Mouse (Mus musculus): ENCODE results near the gene Tmem164. TPM values are rescaled to one million over a fixed set of nuclear protein-coding genes. Genes with fewer than 3 reads are reported as not detected.

Gene Tmem164
- polyA plus RNA-seq, 1 experiment from 2014 or later = 70.5 TPM

GRCm38 (mm10) chrX:142804596-142804995 lies 123.4 kb downstream of the Tmem164 start:
- H3K9ac ChIP-seq (replicated peaks) = no peak overlapping the region
- peaks cover 13% of the 10 kb centered on the region for H3K27me3 ChIP-seq
- 93% methylated on average over 3 of the region's 3 CpGs for WGBS
- no peaks in the 10 kb centered on the region for H3K9me3 ChIP-seq
- no peak overlapping the region for H3K4me3 ChIP-seq (replicated peaks)
- no peak overlapping the region for H3K4me2 ChIP-seq
- ATAC-seq (ENCODE audit: insufficient number of reproducible peaks, insufficient read depth, low FRiP score, low TSS enrichment, low read depth) = no peak
- 0 out of 2 replicates have a peak, but pooled peaks cover 5% of the 10 kb centered on the region for H3K36me3 ChIP-seq
- H3K27ac ChIP-seq = no peak overlapping the region
- no peaks in the 10 kb centered on the region for H3K4me1 ChIP-seq (replicated peaks)

- Histone ChIP-seq H3K9ac (replicated peaks) (no peak overlapping the region), H3K27me3 (peaks cover 13% of the 10 kb centered on the region), H3K27ac (no peak overlapping the region)
Observed at GRCm38 (mm10) chrX:142806126-142806525, 124.9 kb downstream of the Tmem164 start.

GRCm38 (mm10) chrX:142806620-142807061 lies 125.4 kb downstream of the Tmem164 start:
- no peaks in the 10 kb centered on the region for H3K9me3 ChIP-seq
- 0 out of 2 replicates have a peak, but pooled peaks cover 5% of the 10 kb centered on the region for H3K36me3 ChIP-seq
- no peaks in the 10 kb centered on the region for H3K4me1 ChIP-seq (replicated peaks)
- no peak overlapping the region for H3K4me3 ChIP-seq (replicated peaks)
- no peak overlapping the region for H3K9ac ChIP-seq (replicated peaks)
- 50% methylated on average over 10 of the region's 10 CpGs for WGBS
- peaks cover 13% of the 10 kb centered on the region for H3K27me3 ChIP-seq
- H3K27ac ChIP-seq = no peak overlapping the region
- no peak overlapping the region for H3K4me2 ChIP-seq
- ATAC-seq (ENCODE audit: insufficient number of reproducible peaks, insufficient read depth, low FRiP score, low TSS enrichment, low read depth) = no peak

More at GRCm38 (mm10) chrX:142806126-142806525, 124.9 kb downstream of the Tmem164 start:
- H3K4me2 ChIP-seq = no peak overlapping the region
- H3K36me3 ChIP-seq = 0 out of 2 replicates have a peak, but pooled peaks cover 5% of the 10 kb centered on the region
- H3K4me3 ChIP-seq (replicated peaks) = no peak overlapping the region
- WGBS = 83% methylated on average over 6 of the region's 6 CpGs
- no peaks in the 10 kb centered on the region for H3K9me3 ChIP-seq
- ATAC-seq (ENCODE audit: insufficient number of reproducible peaks, insufficient read depth, low FRiP score, low TSS enrichment, low read depth) = no peak
- H3K4me1 ChIP-seq (replicated peaks) = no peaks in the 10 kb centered on the region

GRCm38 (mm10) chrX:142808411-142808810 lies 127.2 kb downstream of the Tmem164 start:
- H3K4me3 ChIP-seq (replicated peaks) = no peak overlapping the region
- ATAC-seq (ENCODE audit: insufficient number of reproducible peaks, insufficient read depth, low FRiP score, low TSS enrichment, low read depth) = no peak
- H3K4me1 ChIP-seq (replicated peaks) = no peaks in the 10 kb centered on the region
- no peak overlapping the region for H3K27ac ChIP-seq
- H3K36me3 ChIP-seq = 0 out of 2 replicates have a peak, but pooled peaks cover 5% of the 10 kb centered on the region
- 50% methylated on average over 9 of the region's 9 CpGs for WGBS
- H3K9ac ChIP-seq (replicated peaks) = no peak overlapping the region
- H3K27me3 ChIP-seq = peaks cover 10% of the 10 kb centered on the region
- no peak overlapping the region for H3K4me2 ChIP-seq
- no peaks in the 10 kb centered on the region for H3K9me3 ChIP-seq

- Histone ChIP-seq H3K36me3 (0 out of 2 replicates have a peak, but pooled peaks cover 5% of the 10 kb centered on the region), H3K4me2 (no peak overlapping the region), H3K4me3 (replicated peaks) (no peak overlapping the region), H3K27me3 (peaks cover 6% of the 10 kb centered on the region; the same call in 1 of the 2 replicates), H3K9ac (replicated peaks) (no peak overlapping the region), H3K4me1 (replicated peaks) (peaks cover 7% of the 10 kb centered on the region; the same call in 1 of the 2 replicates), H3K27ac (no peak overlapping the region), H3K9me3 (no peaks in the 10 kb centered on the region)
- no peak for ATAC-seq (ENCODE audit: insufficient number of reproducible peaks, insufficient read depth, low FRiP score, low TSS enrichment, low read depth)
- 29% methylated on average over 6 of the region's 6 CpGs for WGBS
Observed at GRCm38 (mm10) chrX:142813146-142813545, 131.9 kb downstream of the Tmem164 start.

- H3K4me3 ChIP-seq (replicated peaks) = no peak overlapping the region
- peaks cover 16% of the 10 kb centered on the region; the same call in 1 of the 2 replicates for H3K4me1 ChIP-seq (replicated peaks)
- H3K9me3 ChIP-seq = no peaks in the 10 kb centered on the region
- WGBS = 34% methylated on average over 10 of the region's 10 CpGs
- ATAC-seq (ENCODE audit: insufficient number of reproducible peaks, insufficient read depth, low FRiP score, low TSS enrichment, low read depth) = peak; percentile 28; the same call in 1 of the 2 replicates
- peaks cover 14% of the 10 kb centered on the region; the same call in 1 of the 2 replicates for H3K27me3 ChIP-seq
- no peak overlapping the region for H3K27ac ChIP-seq
- H3K36me3 ChIP-seq = no peaks in the 10 kb centered on the region
- H3K9ac ChIP-seq (replicated peaks) = no peak overlapping the region
- H3K4me2 ChIP-seq = no peak overlapping the region
Observed at GRCm38 (mm10) chrX:142818057-142818682, 137.0 kb downstream of the Tmem164 start.

GRCm38 (mm10) chrX:142821239-142821638 lies 140.0 kb downstream of the Tmem164 start:
- H3K4me3 ChIP-seq (replicated peaks) = no peak overlapping the region
- no peaks in the 10 kb centered on the region for H3K36me3 ChIP-seq
- H3K9me3 ChIP-seq = no peaks in the 10 kb centered on the region
- H3K4me2 ChIP-seq = no peak overlapping the region
- no peak overlapping the region for H3K27ac ChIP-seq
- WGBS = 46% methylated on average over 5 of the region's 6 CpGs
- no peak overlapping the region for H3K9ac ChIP-seq (replicated peaks)
- no peak for ATAC-seq (ENCODE audit: insufficient number of reproducible peaks, insufficient read depth, low FRiP score, low TSS enrichment, low read depth)
- peaks cover 17% of the 10 kb centered on the region; the same call in 1 of the 2 replicates for H3K4me1 ChIP-seq (replicated peaks)
- H3K27me3 ChIP-seq = peaks cover 17% of the 10 kb centered on the region; the same call in 1 of the 2 replicates

GRCm38 (mm10) chrX:142821846-142822245 lies 140.6 kb downstream of the Tmem164 start:
- 30% methylated on average over 3 of the region's 3 CpGs for WGBS
- no peaks in the 10 kb centered on the region for H3K9me3 ChIP-seq
- no peak for ATAC-seq (ENCODE audit: insufficient number of reproducible peaks, insufficient read depth, low FRiP score, low TSS enrichment, low read depth)
- peaks cover 17% of the 10 kb centered on the region; the same call in 1 of the 2 replicates for H3K4me1 ChIP-seq (replicated peaks)
- H3K36me3 ChIP-seq = no peaks in the 10 kb centered on the region
- H3K9ac ChIP-seq (replicated peaks) = no peak overlapping the region
- peaks cover 23% of the 10 kb centered on the region for H3K27me3 ChIP-seq
- H3K4me2 ChIP-seq = no peak overlapping the region
- H3K4me3 ChIP-seq (replicated peaks) = no peak overlapping the region
- no peak overlapping the region for H3K27ac ChIP-seq

- Histone ChIP-seq H3K4me1 (replicated peaks) (peaks cover 9% of the 10 kb centered on the region; the same call in 1 of the 2 replicates), H3K4me2 (no peak overlapping the region), H3K27ac (no peak overlapping the region), H3K9me3 (no peaks in the 10 kb centered on the region), H3K4me3 (replicated peaks) (no peak overlapping the region), H3K27me3 (peaks cover 14% of the 10 kb centered on the region), H3K36me3 (no peaks in the 10 kb centered on the region), H3K9ac (replicated peaks) (no peak overlapping the region)
- ATAC-seq (ENCODE audit: insufficient number of reproducible peaks, insufficient read depth, low FRiP score, low TSS enrichment, low read depth) = no peak
- WGBS = 77% methylated on average over 1 of the region's 1 CpGs
Observed at GRCm38 (mm10) chrX:142825309-142825708, 144.1 kb downstream of the Tmem164 start.

GRCm38 (mm10) chrX:142827644-142828043 lies 146.4 kb downstream of the Tmem164 start:
- H3K9ac ChIP-seq (replicated peaks) = no peak overlapping the region

GRCm38 (mm10) chrX:142828184-142828908 lies 147.1 kb downstream of the Tmem164 start:
- H3K4me1 ChIP-seq (replicated peaks) = peaks cover 8% of the 10 kb centered on the region
- peaks cover 14% of the 10 kb centered on the region for H3K27me3 ChIP-seq
- ATAC-seq (ENCODE audit: insufficient number of reproducible peaks, insufficient read depth, low FRiP score, low TSS enrichment, low read depth) = no peak
- 61% methylated on average over 13 of the region's 13 CpGs for WGBS
- no peak overlapping the region for H3K4me3 ChIP-seq (replicated peaks)
- no peaks in the 10 kb centered on the region for H3K36me3 ChIP-seq
- H3K9me3 ChIP-seq = no peaks in the 10 kb centered on the region
- no peak overlapping the region for H3K4me2 ChIP-seq
- no peak overlapping the region for H3K27ac ChIP-seq
- H3K9ac ChIP-seq (replicated peaks) = no peak overlapping the region

More at GRCm38 (mm10) chrX:142827644-142828043, 146.4 kb downstream of the Tmem164 start:
- no peak overlapping the region for H3K4me3 ChIP-seq (replicated peaks)
- no peaks in the 10 kb centered on the region for H3K36me3 ChIP-seq
- peaks cover 5% of the 10 kb centered on the region for H3K4me1 ChIP-seq (replicated peaks)
- peaks cover 16% of the 10 kb centered on the region for H3K27me3 ChIP-seq
- H3K27ac ChIP-seq = no peak overlapping the region
- H3K4me2 ChIP-seq = no peak overlapping the region
- WGBS = 47% methylated on average over 1 of the region's 1 CpGs
- ATAC-seq (ENCODE audit: insufficient number of reproducible peaks, insufficient read depth, low FRiP score, low TSS enrichment, low read depth) = no peak
- no peaks in the 10 kb centered on the region for H3K9me3 ChIP-seq

Measured in limb, embryonic 12.5 days (tissue).